Mouse (Mus musculus) erythroblast, embryonic 14.5 days (primary cell): ENCODE results near the gene Ceacam9. TPM values are rescaled to one million over a fixed set of nuclear protein-coding genes. Genes with fewer than 3 reads are reported as not detected.

ENCODE experiments used
- H3K27me3 ChIP-seq: 2 replicates; pipeline ENCODE4 v1.6.1; 2012; ENCODE audit warnings: inconsistent platforms; ENCODE audit not compliant: control insufficient read depth
- H3K36me3 ChIP-seq: 2 replicates; pipeline ENCODE4 v1.6.1; 2012; ENCODE audit warnings: mild to moderate bottlenecking, inconsistent platforms; ENCODE audit not compliant: control insufficient read depth
- H3K4me1 ChIP-seq: 2 replicates; pipeline ENCODE4 v1.6.1; 2012; ENCODE audit warnings: inconsistent platforms; ENCODE audit not compliant: control insufficient read depth
- H3K4me3 ChIP-seq: replicated peaks from 2 replicates; pipeline ENCODE3; 2012; ENCODE audit warnings: moderate library complexity, mild to moderate bottlenecking, inconsistent platforms
- H3K9me3 ChIP-seq: 2 replicates; pipeline ENCODE4 v1.6.1; 2012; ENCODE audit warnings: low read length, inconsistent platforms, mixed read lengths; ENCODE audit not compliant: control insufficient read depth
- GATA1 ChIP-seq: IDR thresholded peaks from 2 replicates; pipeline ENCODE4 v1.6.1; 2012; ENCODE audit warnings: low read length, inconsistent platforms, mixed read lengths
- TAL1 ChIP-seq: IDR thresholded peaks from 3 replicates; pipeline ENCODE4 v1.6.1; 2012; ENCODE audit warnings: low read length, inconsistent platforms, mixed read lengths
- polyA plus RNA-seq: library from polyadenylated mRNA; stranded (reverse); fragments of >175 nt; gene quantifications from 2 replicates; pipeline ENCODE4 v1.2.3, GENCODE M21; 2012

Ceacam9 gene
- polyA plus RNA-seq, 1 experiment = not detected

DNA sequence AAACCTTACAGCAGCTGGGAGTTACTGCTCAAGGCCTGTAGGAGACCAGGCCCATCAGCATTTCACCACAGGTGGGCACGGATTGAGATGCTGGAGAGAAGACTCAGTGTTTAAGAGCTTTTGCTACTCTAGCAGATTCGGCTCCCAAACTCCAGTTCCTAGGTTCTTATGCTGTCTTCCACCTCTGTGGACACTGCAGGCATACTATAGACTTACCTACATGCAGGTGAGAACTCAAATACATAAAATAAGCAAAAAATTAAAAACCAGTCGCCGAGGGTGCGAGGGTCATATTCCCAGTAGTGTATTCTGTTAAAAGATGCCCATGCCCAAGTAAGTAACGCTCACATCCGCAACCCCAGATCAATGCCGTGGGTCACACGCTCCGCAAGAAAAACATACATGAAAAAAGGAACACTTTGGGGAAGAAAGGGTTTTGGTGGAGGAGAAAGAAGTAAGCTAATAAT is 15.9 kb downstream of the Ceacam9 start:
- H3K36me3 ChIP-seq = peaks cover 26% of the 10 kb centered on the region
- H3K27me3 ChIP-seq = no peaks in the 10 kb centered on the region
- peaks cover 37% of the 10 kb centered on the region for H3K4me1 ChIP-seq
- no peak for TF ChIP-seq TAL1
- TF ChIP-seq GATA1 = no peak
- H3K4me3 ChIP-seq = peak overlapping the region; percentile 93
- H3K9me3 ChIP-seq = no peaks in the 10 kb centered on the region

GRCm38 (mm10) chr7:16738073-16738696 is 16.5 kb downstream of the Ceacam9 start, which contains the start of gene Ap2s1:
TSS of gene Ap2s1 (plus strand) at chr7:16738410.
- Histone ChIP-seq H3K4me3 (peak within 1 kb of the TSS; percentile 93), H3K27me3 (no peaks in the 10 kb centered on the region), H3K4me1 (peaks cover 37% of the 10 kb centered on the region), H3K9me3 (no peaks in the 10 kb centered on the region), H3K36me3 (peaks cover 31% of the 10 kb centered on the region)
- TF ChIP-seq TAL1 (no peak), GATA1 (no peak)

DNA sequence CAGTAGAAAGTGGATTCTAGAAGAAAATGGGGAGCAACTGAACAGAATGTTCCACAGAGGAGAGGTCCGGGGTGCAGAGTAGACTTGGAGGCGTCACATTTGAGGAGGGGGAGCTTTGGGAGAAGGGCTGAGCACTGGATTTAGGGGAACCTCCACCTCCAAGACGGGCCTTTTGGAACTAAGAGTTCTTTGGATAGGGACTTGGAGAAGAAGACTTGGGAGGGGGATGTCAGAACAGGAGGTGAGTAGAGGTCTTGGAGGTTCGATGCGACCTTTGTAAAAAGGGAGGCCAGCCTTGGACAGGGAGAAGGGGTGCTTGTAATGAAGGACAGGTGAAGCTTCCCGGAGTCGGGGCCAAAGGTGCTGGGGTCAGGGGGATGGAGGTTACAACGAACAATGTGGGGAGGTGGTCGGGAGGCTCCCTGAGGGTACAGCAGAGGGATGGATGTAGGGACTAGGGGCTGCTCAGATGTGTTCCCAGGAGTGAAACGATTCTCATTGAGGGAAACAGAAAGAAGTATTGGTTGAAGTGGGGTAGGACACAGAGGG is 17.4 kb downstream of the Ceacam9 start:
- H3K4me3 ChIP-seq = peak overlapping the region; percentile 93
- no peaks in the 10 kb centered on the region for H3K27me3 ChIP-seq
- H3K4me1 ChIP-seq = peaks cover 37% of the 10 kb centered on the region
- no peak for TF ChIP-seq TAL1
- TF ChIP-seq GATA1 = no peak
- no peaks in the 10 kb centered on the region for H3K9me3 ChIP-seq
- H3K36me3 ChIP-seq = peaks cover 40% of the 10 kb centered on the region

DNA sequence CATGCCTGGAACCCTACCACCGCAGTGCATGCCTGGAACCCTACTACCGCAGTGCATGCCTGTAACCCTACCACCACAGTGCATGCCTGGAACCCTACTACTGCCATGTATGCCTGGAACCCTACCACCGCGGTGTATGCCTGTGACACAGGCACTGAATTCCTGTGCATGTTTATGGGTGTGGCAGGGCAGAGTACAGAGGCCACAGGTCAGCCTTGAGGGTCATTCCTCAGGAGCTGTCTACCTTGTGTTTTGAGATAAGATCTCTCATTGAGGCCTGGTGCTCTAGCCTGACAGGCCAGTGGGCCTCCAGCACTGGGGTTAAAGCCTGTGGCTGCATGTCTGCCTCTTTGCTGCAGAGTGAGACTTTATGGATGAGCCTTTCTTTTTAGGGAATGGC is 23.6 kb downstream of the Ceacam9 start:
- H3K4me3 ChIP-seq = no peak overlapping the region

DNA sequence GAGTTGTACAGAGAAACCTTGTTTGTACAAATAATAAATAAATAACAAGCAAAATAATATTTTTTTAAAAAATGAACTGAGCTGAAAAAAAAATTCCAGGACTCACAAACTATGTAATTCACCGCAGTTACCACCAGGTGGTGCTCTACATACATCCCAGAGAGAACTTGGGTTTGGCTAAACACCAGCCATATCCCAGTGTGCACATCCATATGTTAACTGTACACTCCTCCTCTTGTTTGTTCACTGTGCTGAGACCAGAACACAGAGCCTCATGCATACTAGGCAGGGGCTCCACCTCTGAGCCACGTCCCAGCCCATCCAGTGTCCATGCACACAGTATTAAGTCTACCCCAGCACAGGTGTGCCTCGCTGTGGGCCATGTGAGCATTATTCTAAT is 24.4 kb downstream of the Ceacam9 start:
- Histone ChIP-seq H3K9me3 (no peaks in the 10 kb centered on the region), H3K36me3 (peaks cover 93% of the 10 kb centered on the region), H3K4me1 (peaks cover 11% of the 10 kb centered on the region), H3K27me3 (no peaks in the 10 kb centered on the region), H3K4me3 (no peak overlapping the region)
- TF ChIP-seq TAL1 (no peak), GATA1 (no peak)

More for the DNA sequence above, 23.6 kb downstream of the Ceacam9 start:
- peaks cover 95% of the 10 kb centered on the region for H3K36me3 ChIP-seq
- no peak for TF ChIP-seq GATA1
- peaks cover 16% of the 10 kb centered on the region for H3K4me1 ChIP-seq
- H3K9me3 ChIP-seq = no peaks in the 10 kb centered on the region
- no peaks in the 10 kb centered on the region for H3K27me3 ChIP-seq

DNA sequence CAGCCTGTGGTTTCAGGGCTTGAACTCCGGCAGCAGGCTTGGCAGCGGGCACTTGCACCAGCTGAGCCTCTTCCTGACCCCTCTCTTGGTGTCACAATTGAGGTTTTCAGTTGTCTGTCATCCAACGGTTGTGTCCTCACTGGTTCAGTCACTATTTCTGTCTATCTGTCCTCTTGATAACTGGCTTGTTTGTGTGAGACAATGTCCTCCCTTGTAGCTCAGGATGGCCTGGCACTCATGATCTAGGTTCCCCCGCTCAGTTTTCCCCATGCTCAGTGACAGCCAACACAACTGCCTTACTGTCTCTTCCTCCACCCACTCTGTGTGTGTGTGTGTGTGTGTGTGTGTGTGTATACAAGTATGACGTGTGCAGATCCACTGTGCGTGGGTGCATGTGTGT is 25.9 kb downstream of the Ceacam9 start:
- Histone ChIP-seq H3K4me3 (no peak overlapping the region), H3K9me3 (no peaks in the 10 kb centered on the region)
- TF ChIP-seq TAL1 = no peak
- TF ChIP-seq GATA1 = no peak

GRCm38 (mm10) chr7:16752016-16752415 is 30.3 kb downstream of the Ceacam9 start:
- TF ChIP-seq GATA1 (no peak), TAL1 (no peak)
- peaks cover 35% of the 10 kb centered on the region for H3K36me3 ChIP-seq
- peaks cover 2% of the 10 kb centered on the region; the same call in 1 of the 2 replicates for H3K9me3 ChIP-seq
- H3K4me1 ChIP-seq = peaks cover 16% of the 10 kb centered on the region
- peaks cover 12% of the 10 kb centered on the region for H3K27me3 ChIP-seq
- no peak overlapping the region for H3K4me3 ChIP-seq

More for the DNA sequence above, 25.9 kb downstream of the Ceacam9 start:
- H3K4me1 ChIP-seq = peaks cover 15% of the 10 kb centered on the region
- peaks cover 77% of the 10 kb centered on the region for H3K36me3 ChIP-seq
- no peaks in the 10 kb centered on the region for H3K27me3 ChIP-seq

- H3K4me3 ChIP-seq = no peak overlapping the region
- peaks cover 4% of the 10 kb centered on the region for H3K36me3 ChIP-seq
- H3K9me3 ChIP-seq = peaks cover 3% of the 10 kb centered on the region; the same call in 1 of the 2 replicates
- peaks cover 16% of the 10 kb centered on the region for H3K4me1 ChIP-seq
- H3K27me3 ChIP-seq = peaks cover 15% of the 10 kb centered on the region
- TF ChIP-seq TAL1 (no peak), GATA1 (no peak)
Observed at GRCm38 (mm10) chr7:16755362-16756017, 33.8 kb downstream of the Ceacam9 start.

DNA sequence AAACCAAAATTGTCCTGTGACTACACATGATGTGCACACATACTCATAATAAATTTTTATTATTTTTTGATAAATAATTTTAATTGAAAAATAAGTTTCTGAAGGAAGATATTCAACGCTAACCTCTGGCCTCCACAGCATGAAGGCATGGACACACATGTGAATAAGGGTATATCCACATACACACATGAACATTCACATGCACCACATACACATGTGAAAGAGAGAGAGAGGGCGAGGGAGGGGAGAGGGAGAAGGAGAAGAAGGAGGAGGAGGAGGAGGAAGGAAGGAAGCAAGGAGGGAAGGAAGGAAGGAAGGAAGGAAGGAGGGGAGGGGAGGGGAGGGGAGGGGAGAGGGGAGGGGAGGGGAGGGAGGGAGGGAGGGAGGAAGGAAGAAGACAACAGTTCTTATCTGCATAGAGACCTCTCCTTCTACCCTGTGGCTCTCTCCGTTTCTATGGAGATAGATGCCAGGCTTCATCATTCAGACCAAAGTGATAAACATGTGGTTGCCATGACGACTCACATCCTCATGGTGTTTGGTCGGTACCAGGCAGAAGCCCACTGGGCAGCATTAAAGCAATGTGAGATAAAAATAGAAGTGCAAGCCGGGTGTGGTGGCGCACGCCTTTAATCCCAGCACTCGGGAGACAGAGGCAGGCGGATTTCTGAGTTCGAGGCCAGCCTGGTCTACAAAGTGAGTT is 37.3 kb downstream of the Ceacam9 start:
- Histone ChIP-seq H3K4me3 (no peak overlapping the region), H3K4me1 (peaks cover 9% of the 10 kb centered on the region), H3K9me3 (peaks cover 3% of the 10 kb centered on the region; the same call in 1 of the 2 replicates), H3K36me3 (no peaks in the 10 kb centered on the region), H3K27me3 (peaks cover 24% of the 10 kb centered on the region)
- TF ChIP-seq GATA1 = no peak
- no peak for TF ChIP-seq TAL1
